Mouse (Mus musculus) limb, embryonic 14.5 days (tissue): Measurements from ENCODE around the gene Cpsf4l. TPM values are rescaled to one million over a fixed set of nuclear protein-coding genes. Genes with fewer than 3 reads are reported as not detected.

Source experiments
- ATAC-seq: fragments of 200-750 bp; cut with Nextera tagmentation; 2 replicates; pipeline ENCODE4 v1.8.0; 2017; ENCODE audit warnings: low read depth, moderate number of reproducible peaks, moderate TSS enrichment; ENCODE audit not compliant: low FRiP score
- DNase-seq: peaks from one replicate; pipeline ENCODE4 v3.0.0-alpha.2; 2015; ENCODE audit warnings: low spot score
- H3K27ac ChIP-seq: fragments of 300-500 bp; sonication (generic); replicated peaks from 2 replicates; pipeline ENCODE4 v1.5.1; 2014; ENCODE audit warnings: low read depth, mild to moderate bottlenecking, low read length, moderate library complexity, mixed read lengths
- H3K27me3 ChIP-seq: fragments of 300-500 bp; sonication (generic); 2 replicates; pipeline ENCODE4 v1.6.1; 2014; ENCODE audit warnings: low read length, mixed read lengths; ENCODE audit not compliant: control insufficient read depth, insufficient read depth
- H3K36me3 ChIP-seq: fragments of 300-500 bp; sonication (generic); 2 replicates; pipeline ENCODE4 v1.6.1; 2014; ENCODE audit warnings: mild to moderate bottlenecking, low read length, moderate library complexity, mixed read lengths; ENCODE audit not compliant: control insufficient read depth, insufficient read depth
- H3K4me1 ChIP-seq: fragments of 300-500 bp; sonication (generic); 2 replicates; pipeline ENCODE4 v1.6.1; 2014; ENCODE audit warnings: antibody characterized with exemption, low read length, mixed read lengths; ENCODE audit not compliant: control insufficient read depth, insufficient read depth
- H3K4me2 ChIP-seq: fragments of 300-500 bp; sonication (generic); replicated peaks from 2 replicates; pipeline ENCODE4 v1.6.1; 2014; ENCODE audit warnings: low read depth, mild to moderate bottlenecking, low read length, moderate library complexity; ENCODE audit not compliant: severe bottlenecking
- H3K4me3 ChIP-seq: fragments of 300-500 bp; sonication (generic); replicated peaks from 2 replicates; pipeline ENCODE4 v1.5.1; 2014; ENCODE audit warnings: low read length
- H3K9ac ChIP-seq: fragments of 300-500 bp; sonication (generic); 2 replicates; pipeline ENCODE4 v1.6.1; 2014; ENCODE audit warnings: mild to moderate bottlenecking, low read depth, low read length, moderate library complexity; ENCODE audit not compliant: severe bottlenecking
- H3K9me3 ChIP-seq: fragments of 300-500 bp; sonication (generic); 2 replicates; pipeline ENCODE4 v1.6.1; 2016; ENCODE audit warnings: low read length; ENCODE audit not compliant: control insufficient read depth
- POLR2A ChIP-seq: fragments of 200-500 bp; IDR thresholded peaks from 2 replicates; pipeline ENCODE4 v1.8.0; 2012; ENCODE audit warnings: inconsistent platforms, mild to moderate bottlenecking, moderate library complexity, borderline replicate concordance; ENCODE audit not compliant: insufficient read depth, insufficient read length; ENCODE audit errors: extremely low read depth
- WGBS: fragments of 180-500 bp; shearing (Covaris S2); extraction: QIAGEN DNeasy Blood & Tissue Kit; methylation state at CpG from one replicate; pipeline ENCODE4 v1.1.7; 2014; 5-methylcytosine and 5-hydroxymethylcytosine counted together
- polyA plus RNA-seq, 2 experiments: library from polyadenylated mRNA; depleted of rRNA in 1 of 2; stranded (reverse) in 1 of 2; unstranded in 1 of 2; fragments of >200 nt; fragmentation: Nextera tagmentation in 1 of 2; extraction: Ambion mirVana in 1 of 2; gene quantifications; 2 replicates each; pipeline versions ENCODE4 v1.2.1 to v1.2.3; 2012 to 2014

Cpsf4l gene
- polyA plus RNA-seq, 2 experiments, result 0.88 to 1.2 TPM

DNA sequence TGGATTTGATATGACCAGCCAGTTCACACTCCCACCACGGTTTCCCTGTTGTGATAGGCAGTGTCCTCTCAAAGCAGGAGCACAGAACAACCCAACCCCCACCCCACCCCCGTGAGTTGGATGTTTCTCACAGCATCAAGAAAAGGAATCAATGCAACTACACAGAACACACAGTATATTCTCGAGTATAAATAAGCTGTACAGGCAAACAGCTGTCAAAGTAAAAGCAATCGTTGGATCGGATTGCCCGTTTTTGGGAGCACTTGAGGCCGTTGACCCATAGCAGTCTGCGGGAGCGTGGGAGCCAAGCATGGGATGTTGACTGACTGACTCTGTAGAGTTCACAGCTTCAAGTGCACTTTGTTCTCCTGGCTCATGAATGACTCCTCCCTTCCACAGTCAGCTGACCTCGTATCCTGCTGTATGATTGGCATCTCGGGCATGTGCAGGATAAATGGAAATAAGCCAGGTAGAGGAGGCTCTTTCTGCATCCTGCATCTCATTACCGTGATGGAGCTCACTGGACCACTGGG, 11.7 kb downstream of the Cpsf4l start:
- no peak for ATAC-seq
- H3K4me2 ChIP-seq, result no peak overlapping the region
- H3K9ac ChIP-seq, result no peak overlapping the region
- TF ChIP-seq POLR2A, result no peak
- H3K4me1 ChIP-seq, result no peaks in the 10 kb centered on the region
- no peak for DNase-seq
- H3K36me3 ChIP-seq, result peaks cover 34% of the 10 kb centered on the region
- no peak overlapping the region for H3K4me3 ChIP-seq
- 83% methylated on average over 12 of the region's 12 CpGs for WGBS
- no peaks in the 10 kb centered on the region for H3K27me3 ChIP-seq
- H3K9me3 ChIP-seq, result no peaks in the 10 kb centered on the region
- H3K27ac ChIP-seq, result no peak overlapping the region

DNA sequence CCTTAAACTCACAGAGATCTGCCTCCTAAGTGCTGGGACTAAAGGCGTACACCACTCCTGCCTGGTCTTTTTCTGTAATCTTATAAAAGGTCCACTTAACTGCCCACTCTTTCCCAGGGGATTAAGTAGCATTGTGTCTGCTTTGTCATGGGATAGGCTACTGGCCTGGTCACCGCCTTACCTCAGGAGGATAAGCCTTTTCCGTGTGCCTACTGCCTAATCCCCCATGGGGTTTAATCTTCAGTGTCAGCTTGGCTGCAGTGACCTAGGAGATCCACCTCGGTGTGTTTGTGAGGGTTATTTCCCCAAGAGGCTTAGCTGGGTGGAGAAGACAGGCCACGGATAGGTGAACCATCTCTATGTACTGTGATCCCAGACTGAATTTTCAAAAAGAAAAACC, 12.2 kb downstream of the Cpsf4l start:
- H3K4me3 ChIP-seq, result no peak overlapping the region
- TF ChIP-seq POLR2A, result no peak
- DNase-seq (no peak), ATAC-seq (no peak)
- no peaks in the 10 kb centered on the region for H3K4me1 ChIP-seq
- no peak overlapping the region for H3K27ac ChIP-seq
- H3K4me2 ChIP-seq, result no peak overlapping the region
- no peak overlapping the region for H3K9ac ChIP-seq
- peaks cover 39% of the 10 kb centered on the region for H3K36me3 ChIP-seq
- H3K27me3 ChIP-seq, result no peaks in the 10 kb centered on the region
- H3K9me3 ChIP-seq, result no peaks in the 10 kb centered on the region
- 82% methylated on average over 5 of the region's 5 CpGs for WGBS

DNA sequence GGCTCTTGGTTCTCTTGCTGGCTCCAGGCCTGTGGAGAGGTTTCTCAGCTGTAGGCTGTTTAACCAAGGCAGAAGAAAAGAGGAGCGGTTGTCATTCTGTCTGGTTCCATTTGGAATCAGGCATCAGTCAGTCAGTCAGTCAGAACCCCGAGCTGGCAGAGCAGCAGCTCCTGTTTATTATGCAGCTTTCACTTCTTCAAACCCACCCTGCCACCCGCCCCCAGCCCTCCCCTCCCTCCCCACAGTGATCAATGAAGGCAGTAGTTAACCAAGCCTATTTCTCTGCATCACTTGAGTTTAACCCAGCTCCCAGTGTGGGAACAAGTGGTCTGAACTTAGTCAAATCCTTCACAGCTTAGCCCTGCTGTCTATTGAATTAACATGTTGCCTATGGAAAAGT, 18.0 kb downstream of the Cpsf4l start:
- no peak for TF ChIP-seq POLR2A
- no peak for DNase-seq
- Histone ChIP-seq H3K4me1 (no peaks in the 10 kb centered on the region), H3K27ac (no peak overlapping the region), H3K4me2 (no peak overlapping the region), H3K9ac (no peak overlapping the region), H3K27me3 (no peaks in the 10 kb centered on the region), H3K9me3 (no peaks in the 10 kb centered on the region), H3K4me3 (no peak overlapping the region), H3K36me3 (peaks cover 85% of the 10 kb centered on the region)
- no peak for ATAC-seq
- 68% methylated on average over 3 of the region's 3 CpGs for WGBS

DNA sequence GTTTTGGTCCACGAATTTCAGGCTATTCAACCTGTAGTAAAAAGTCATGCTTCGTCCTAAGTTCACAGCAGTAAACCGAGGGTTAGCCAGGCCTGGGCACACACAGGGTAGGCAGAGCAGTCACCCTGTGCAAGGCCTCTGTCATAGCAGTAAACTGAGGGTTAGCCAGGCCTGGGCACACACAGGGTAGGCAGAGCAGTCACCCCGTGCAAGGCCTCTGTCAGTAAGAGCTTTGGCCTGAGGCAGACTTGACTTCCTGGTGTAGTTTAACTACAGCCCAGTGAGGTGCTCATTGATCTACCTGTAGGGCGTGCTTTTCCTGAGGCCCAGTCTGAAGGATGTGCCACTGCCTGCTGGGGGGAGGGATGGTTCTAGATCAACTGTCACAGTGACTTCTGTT, 18.5 kb downstream of the Cpsf4l start:
- no peaks in the 10 kb centered on the region for H3K27me3 ChIP-seq
- H3K9ac ChIP-seq, result no peak overlapping the region
- H3K9me3 ChIP-seq, result no peaks in the 10 kb centered on the region
- DNase-seq (no peak), ATAC-seq (no peak)
- whole genome bisulfite sequencing, result 86% methylated on average over 5 of the region's 5 CpGs
- H3K36me3 ChIP-seq, result peaks cover 81% of the 10 kb centered on the region
- TF ChIP-seq POLR2A, result no peak
- no peak overlapping the region for H3K27ac ChIP-seq
- no peak overlapping the region for H3K4me2 ChIP-seq
- H3K4me3 ChIP-seq, result no peak overlapping the region
- no peaks in the 10 kb centered on the region for H3K4me1 ChIP-seq

DNA sequence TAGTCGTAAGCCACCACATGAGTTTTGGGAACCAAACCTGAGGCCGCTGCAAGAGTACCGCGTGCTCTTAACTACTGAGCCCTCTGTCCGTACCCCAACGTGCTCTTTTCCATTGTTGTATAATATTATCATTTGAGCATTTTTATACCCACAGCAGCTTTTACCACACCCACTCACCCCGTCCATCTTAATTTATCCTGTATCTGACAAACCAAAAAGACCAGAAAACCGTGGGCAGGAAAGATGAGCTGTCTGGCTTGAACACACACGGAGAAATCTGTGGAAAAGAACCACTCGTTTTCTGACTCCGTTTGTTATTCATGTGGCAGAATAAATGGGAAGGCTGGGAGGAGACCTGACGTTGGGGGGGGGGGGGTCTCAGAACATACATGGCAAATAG, 19.3 kb downstream of the Cpsf4l start:
- no peak overlapping the region for H3K4me3 ChIP-seq
- no peak for ATAC-seq
- no peak overlapping the region for H3K9ac ChIP-seq
- no peaks in the 10 kb centered on the region for H3K27me3 ChIP-seq
- no peak overlapping the region for H3K4me2 ChIP-seq
- no peak for TF ChIP-seq POLR2A
- H3K27ac ChIP-seq, result no peak overlapping the region
- WGBS, result 89% methylated on average over 12 of the region's 12 CpGs
- H3K36me3 ChIP-seq, result peaks cover 75% of the 10 kb centered on the region
- H3K4me1 ChIP-seq, result no peaks in the 10 kb centered on the region
- no peaks in the 10 kb centered on the region for H3K9me3 ChIP-seq
- DNase-seq, result no peak

DNA sequence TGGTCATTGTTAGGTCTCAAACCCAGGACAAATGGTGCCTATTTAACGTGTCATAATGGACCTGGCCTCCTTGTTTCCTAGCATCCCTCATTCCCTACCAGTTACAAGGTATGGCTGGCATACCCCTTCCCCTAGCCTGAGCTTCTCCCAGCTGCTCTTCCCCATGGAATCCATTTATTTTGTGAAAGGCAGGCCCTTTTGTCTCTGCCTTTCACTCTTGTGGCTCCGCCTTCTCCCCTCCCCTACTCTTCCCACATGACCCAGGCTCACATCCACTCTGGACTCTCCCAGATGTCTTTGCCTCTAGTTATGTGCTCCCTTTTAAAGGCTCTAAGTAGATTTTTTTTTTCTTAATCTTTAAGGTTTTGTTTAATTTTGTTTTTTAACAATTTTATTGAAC, 22.8 kb downstream of the Cpsf4l start:
- no peaks in the 10 kb centered on the region for H3K27me3 ChIP-seq
- WGBS, result 74% methylated on average over 2 of the region's 2 CpGs
- no peak overlapping the region for H3K27ac ChIP-seq
- H3K9me3 ChIP-seq, result no peaks in the 10 kb centered on the region
- peaks cover 13% of the 10 kb centered on the region for H3K4me1 ChIP-seq
- H3K4me2 ChIP-seq, result no peak overlapping the region
- DNase-seq (no peak), ATAC-seq (no peak)
- no peak overlapping the region for H3K4me3 ChIP-seq
- TF ChIP-seq POLR2A, result no peak
- peaks cover 42% of the 10 kb centered on the region for H3K36me3 ChIP-seq
- no peak overlapping the region for H3K9ac ChIP-seq
